Mouse (Mus musculus) large intestine, adult 2 months (tissue): ENCODE results near the gene Slc29a4. TPM values are rescaled to one million over a fixed set of nuclear protein-coding genes. Genes with fewer than 3 reads are reported as not detected.

Source experiments
- DNase-seq: peaks from one replicate; pipeline ENCODE4 v3.0.0-alpha.2; 2012; ENCODE audit warnings: low read depth, low spot score
- WGBS: fragments of 180-500 bp; shearing (Covaris S2); methylation state at CpG from one replicate; pipeline ENCODE4 v1.1.7; 2018; 5-methylcytosine and 5-hydroxymethylcytosine counted together
- polyA plus RNA-seq: library from polyadenylated mRNA; depleted of rRNA; stranded (reverse); fragments of >200 nt; gene quantifications from 2 replicates; pipeline ENCODE4 v1.2.3, GENCODE M21; 2012; rRNA removed

Gene Slc29a4
- polyA plus RNA-seq, result 2.2 and 3.2 TPM in 2 replicates

DNA sequence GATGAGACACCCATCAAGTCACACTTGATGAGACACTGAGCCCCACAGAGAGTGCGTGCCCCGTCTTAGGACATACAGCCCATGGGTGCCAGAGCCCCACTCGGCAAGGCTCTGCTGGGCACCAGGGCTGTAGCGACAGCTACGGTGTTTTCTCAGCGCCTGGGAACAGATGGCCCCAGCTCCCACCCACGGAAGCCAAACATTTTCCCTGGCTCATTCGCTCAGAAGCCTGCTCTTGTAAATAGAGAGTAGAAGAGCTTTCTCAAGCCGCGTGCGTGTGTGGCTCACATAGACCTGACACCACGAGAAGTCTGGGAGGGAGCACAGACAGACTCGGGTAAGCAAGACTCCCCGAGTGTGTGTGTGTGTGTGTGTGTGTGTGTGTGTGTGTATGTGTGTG lies at the start of gene Slc29a4:
Slc29a4 (plus strand) TSS at position 265 of the 400 bp plus-strand sequence.
- 41% methylated on average over 14 of the region's 14 CpGs for WGBS
- DNase-seq, result no peak

DNA sequence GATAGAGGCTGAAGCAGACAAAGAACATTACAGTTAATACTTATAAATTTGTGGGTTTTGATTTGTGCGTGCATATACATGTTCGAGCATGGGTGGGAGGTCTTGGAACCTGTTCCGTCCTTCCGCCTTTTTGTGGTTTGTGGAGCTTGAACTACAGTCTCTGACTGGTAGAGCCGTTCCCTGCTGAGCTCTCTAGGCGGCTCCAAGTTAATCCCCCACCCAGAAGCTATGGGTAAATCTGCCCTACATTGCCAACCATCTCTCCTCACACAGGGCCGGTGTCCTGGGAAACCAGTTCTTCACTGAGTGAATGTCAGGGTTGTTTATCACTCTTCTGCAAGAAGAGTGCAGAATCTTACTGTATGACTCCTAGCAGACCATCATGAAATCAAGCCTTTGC lies 44.1 kb upstream of the Slc29a4 start:
- 89% methylated on average over 7 of the region's 7 CpGs for whole genome bisulfite sequencing
- no peak for DNase-seq

DNA sequence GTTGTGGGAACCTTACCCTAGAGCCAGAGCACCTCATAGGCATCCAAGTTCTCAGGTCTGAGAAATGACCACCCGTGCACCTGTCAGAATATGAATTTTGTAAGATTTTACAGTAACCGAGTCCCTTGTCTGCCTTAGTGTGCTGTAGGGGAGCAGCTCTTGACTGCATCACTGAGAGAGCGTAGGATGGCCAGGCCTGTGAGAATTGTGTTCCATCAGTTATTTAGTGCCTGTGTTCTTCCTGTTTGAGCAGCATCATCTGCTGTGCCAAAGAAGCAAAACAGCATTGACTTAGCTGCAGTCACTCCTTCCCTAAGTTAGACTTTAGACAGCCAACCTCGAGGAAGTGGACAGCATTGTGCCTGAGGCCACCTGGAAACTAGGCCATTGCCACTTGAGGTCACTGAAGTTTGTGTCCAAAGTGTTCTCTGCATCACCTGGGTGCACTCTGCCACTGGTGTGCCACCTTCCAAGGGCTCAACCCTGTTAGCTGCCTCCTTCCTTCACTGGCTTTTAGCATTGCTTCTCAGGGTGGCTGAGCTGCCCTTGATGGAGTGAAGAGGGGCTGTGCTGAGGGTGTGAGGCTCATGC lies 42.8 kb upstream of the Slc29a4 start:
- WGBS, result 75% methylated on average over 4 of the region's 4 CpGs
- no peak for DNase-seq

DNA sequence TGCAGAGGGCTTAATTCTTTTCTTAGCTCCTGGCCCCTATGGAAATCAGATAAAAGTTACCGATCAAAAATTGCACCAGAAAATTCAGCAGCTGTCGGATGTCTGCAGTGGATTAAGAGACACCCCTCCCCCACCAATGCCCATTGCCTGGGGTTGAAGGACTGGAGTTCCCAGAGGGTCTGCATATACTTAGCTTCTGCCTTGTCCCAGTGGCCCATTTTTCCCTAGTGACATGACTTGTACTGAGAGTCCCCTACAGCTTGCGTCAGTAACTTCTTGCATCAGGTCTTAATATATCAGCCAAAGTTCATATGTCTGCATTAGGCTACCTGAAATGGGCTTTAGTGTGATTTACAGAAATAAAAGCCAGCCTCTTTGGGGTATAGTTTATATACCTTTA lies 41.9 kb upstream of the Slc29a4 start:
- no peak for DNase-seq
- WGBS, result 66% methylated on average over 3 of the region's 3 CpGs

DNA sequence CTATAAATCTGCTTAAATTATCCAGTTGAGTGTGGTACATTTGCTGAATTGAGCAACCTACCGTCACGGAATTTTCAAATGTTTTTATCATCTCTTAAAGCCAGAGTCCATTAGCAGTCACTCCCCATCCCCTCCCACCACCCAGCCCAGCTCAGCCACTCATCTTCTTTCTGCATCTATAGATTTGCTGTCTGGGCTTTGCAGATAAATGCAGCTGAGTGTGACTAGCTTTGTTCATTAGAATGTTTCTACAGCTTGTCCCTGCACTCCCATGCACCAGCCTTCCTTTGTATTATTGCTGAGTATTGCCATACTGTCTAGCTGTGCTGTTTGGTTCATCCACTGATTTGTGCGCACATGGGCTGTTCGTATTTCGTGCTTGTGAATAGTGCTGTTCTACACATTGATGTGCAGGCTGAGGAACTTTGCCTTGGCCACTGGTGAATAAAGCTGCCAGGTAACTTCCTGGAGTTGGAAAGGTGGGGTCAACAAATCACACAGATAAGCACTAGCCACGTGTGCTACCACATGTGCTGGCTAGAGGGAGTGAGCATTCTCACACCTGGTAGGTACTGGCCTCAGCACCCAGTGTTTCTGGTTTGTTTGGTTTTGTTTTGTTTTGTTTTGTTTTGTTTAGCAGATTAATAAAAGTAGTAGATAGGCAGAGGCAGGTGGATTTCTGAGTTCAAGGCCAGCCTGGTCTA lies 41.4 kb upstream of the Slc29a4 start:
- peak; percentile 42 for DNase-seq
- WGBS, result 37% methylated on average over 6 of the region's 6 CpGs

DNA sequence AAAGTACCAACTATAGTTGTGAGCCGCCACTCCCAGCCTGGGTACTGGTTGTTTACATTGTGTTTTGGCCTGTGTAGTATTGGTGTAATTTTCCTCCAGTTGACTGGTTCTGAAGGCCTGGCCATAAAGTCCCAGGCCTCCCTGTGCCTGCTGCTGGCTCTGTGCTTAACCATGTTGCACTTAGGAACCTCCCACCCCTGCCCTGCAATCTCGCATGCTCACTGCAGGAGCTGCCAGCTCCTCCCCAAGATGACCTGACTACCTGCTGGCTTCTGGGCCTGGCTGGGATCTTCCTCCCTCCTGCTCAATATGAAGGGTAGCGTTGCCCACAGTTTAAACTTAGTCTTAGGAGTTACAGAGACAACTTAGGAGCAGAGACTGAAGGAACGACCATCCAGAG lies 40.0 kb upstream of the Slc29a4 start:
- no peak for DNase-seq
- WGBS, result 56% methylated on average over 4 of the region's 4 CpGs

DNA sequence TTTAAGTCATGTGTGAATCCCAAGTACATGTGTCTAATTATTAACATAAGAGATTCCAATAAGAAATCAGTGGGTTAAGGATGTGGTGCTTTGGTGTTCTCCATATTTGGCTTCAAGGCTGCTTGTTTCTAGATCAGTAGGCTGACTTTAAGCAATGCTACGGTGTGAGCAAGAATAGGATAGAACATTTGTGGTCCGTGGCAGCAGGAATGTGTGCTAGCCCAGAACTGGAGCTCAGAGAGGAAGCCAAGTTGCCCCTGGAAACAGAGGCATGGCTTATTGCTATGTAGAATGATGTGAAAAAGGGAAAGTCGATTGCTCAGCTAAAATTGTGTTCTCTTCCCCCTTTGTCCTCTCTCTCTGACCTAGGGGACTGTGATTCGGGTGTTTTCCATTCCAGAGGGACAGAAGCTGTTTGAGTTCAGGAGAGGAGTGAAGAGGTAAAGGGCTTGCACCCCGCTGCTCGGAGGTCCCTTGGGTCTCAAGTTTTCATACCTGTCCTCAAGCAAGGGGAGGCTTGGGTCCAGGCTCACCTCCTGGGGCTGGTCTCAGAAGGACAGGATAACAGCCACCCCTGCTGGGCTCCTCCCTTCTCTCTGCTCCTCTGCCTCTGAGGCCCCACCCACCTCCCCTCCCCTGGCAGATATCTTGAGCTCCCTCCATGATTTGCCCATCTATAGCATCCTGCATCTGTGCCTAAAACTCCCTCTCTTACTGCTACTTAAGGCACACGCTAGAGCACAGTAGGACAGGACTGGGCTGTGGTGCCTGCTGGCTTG lies 31.5 kb upstream of the Slc29a4 start:
- WGBS, result 88% methylated on average over 7 of the region's 7 CpGs
- DNase-seq, result no peak

DNA sequence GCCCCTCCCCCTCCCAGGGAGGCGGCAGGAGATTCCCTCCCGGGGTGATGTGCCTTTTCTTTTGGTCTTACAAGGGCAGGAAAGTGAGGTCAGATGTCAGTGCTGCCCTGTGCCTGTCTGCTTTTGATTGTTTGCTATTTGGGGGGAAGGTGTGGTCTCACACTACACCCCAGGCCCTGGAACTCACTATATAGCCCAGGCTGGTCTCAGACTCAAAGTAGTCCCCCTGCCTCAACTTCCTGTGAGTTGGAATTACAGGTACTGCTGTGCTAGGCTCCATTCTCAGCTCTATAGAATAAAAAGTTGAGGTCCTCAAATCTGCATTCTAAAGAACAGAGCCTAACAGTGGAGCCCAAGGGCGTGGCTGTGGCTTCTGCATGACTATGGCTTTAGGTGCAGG lies 24.4 kb upstream of the Slc29a4 start:
- 54% methylated on average over 3 of the region's 3 CpGs for WGBS

DNA sequence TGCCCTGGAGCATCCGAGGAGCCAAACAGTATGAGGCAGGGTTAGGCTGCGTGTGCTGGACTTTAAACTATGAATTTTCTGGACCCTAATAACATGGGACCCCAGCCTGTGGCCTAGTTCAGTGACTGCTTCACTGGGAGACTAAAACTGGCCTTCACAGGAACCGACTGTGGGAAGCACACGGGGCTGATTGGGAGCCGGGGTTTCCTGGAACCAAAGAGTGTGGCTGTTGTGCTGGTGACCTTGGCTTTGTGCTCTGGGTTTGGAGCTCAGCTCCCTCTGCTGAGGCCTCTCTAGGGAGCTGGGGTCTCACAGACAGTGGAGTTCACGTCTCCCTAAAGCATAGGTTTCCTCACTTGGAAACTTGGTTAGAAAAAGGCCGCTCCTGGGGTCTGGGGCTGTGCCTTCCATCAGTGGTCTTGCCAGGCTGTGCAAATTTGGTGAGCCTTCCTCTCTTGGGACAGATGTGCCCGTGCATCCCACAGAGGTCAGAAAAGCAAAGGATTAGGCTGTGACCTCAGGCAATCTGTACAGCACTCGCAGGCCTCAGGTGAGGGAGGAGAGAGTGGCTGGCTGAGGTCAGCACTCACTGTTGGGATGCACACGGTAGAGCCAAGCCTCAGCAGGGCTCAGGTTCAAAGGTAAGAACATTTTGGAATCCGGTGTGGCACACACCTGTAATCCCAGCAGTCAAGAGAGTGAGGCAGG lies 23.6 kb upstream of the Slc29a4 start:
- WGBS, result 83% methylated on average over 11 of the region's 11 CpGs
- no peak for DNase-seq

More for the DNA sequence above, 24.4 kb upstream of the Slc29a4 start:
- DNase-seq, result no peak

DNA sequence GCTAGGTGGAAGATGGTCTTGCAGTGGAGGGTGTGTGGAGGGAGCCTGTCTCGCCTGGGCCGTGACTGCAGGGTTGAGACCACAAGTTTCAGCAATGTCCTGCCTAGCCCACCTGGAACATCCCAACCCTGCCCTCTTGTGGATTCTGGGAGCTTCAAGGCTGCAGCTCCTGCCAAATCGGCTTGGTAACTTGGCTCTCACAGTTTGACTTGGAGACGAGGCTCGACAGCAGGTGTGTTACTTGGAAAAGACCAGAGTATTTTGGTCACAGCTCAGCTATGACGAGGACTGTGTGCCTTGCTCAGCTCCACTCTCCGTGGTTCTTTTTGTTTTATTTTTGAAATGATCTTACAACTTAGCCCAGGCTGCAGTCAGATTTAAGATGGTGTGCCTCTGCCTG lies 22.6 kb upstream of the Slc29a4 start:
- DNase-seq, result no peak
- 75% methylated on average over 7 of the region's 7 CpGs for WGBS

DNA sequence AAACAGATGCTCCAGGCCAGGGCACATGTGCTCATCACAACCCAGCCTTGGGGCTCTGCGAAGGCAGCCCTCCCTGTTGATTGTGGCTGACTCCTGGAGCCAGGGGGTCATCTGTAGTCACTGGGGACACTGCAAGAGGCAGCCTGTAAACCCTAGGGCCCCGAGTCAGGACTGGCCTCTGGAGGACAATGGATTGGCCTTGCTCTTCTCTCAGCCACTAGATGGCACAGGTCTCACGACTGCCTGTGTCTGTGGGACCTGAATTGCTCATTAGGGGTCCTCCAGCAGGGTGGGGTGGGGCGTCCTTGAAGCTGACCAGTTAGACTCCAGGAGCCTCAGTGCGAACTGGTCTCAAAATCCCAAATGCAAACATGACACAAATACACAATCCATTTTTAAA lies 19.2 kb upstream of the Slc29a4 start:
- no peak for DNase-seq
- WGBS, result 19% methylated on average over 5 of the region's 5 CpGs

DNA sequence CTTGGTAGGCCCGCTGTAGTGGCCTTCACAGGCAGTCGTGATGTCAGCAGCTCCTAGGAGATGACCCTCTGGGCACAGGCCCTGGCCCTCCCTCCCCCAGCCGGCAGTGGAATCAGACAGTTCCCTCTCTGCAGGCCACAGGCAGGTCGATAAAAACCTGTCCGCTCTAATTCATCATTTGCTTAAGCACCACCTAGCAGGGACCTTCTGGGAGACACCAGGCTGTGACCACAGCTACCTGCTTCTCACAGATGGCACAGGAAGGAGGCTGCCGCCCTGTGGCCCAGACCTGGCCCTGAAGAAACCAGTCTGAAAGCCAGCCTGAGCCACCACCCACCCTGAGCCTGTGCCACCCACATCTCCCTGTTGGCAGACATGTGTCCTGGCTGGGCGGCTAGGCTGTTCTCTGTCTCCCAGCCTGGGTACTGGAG lies 14.2 kb upstream of the Slc29a4 start:
- 52% methylated on average over 7 of the region's 7 CpGs for WGBS
- DNase-seq, result no peak

DNA sequence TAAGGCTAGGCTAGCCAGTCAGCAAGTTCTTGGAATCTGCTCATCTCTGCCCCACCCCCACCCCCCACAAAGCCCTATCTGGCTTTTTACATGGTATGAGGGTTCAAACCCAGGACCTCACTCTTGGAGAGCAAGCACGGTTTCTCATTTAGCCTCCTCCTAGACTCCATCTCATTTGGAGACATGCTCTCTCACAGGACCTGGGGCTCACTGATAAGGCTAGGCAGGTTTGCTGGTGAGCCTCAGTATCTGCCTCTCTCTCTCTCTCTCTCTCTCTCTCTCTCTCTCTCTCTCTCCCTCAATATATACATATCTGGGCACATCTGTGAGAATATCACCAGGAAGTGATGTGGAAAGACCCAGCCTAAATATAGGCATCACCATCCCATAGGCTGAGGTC lies 13.2 kb upstream of the Slc29a4 start:
- WGBS, result 89% methylated on average over 1 of the region's 1 CpGs
- no peak for DNase-seq

DNA sequence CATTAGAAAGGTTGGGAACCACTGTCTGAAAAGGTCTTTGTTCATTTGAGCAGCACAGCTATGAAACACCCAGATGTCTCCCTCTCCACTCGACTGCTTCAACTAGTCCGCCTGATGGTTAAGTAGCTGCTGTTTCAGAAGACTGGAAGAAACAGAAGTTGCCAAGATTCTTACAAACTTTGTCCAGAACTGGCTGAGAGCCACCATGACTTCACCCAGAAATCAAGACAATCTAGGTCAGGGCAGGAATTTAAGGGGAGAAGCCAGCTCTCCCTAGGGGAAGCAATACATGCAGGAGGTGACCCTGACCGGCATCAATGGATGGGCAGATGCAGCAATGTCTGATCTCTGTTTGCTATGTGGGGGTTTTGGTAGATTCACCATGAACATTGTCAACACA lies 10.4 kb upstream of the Slc29a4 start:
- DNase-seq, result no peak
- 69% methylated on average over 3 of the region's 3 CpGs for WGBS

DNA sequence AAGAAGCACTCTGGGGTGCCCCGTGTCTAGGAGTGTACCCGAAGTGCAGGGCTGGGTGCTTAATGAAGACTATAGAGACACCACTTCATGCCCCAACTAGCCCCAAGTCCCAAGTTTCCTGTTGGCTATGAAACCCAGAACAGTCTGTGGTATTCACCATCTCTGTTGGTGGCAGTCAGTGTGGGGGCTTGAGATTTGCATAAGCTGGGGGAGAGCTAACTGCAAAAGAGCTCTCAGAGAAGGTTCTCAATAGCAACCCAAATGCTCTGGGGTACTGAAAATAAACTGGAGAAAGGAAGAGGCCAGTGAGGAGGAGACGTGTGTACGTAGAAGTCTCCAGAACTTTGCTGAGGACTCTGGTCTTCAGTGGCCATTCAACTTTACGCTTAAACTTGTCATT lies 9.8 kb upstream of the Slc29a4 start:
- DNase-seq, result no peak
- 86% methylated on average over 5 of the region's 5 CpGs for WGBS

DNA sequence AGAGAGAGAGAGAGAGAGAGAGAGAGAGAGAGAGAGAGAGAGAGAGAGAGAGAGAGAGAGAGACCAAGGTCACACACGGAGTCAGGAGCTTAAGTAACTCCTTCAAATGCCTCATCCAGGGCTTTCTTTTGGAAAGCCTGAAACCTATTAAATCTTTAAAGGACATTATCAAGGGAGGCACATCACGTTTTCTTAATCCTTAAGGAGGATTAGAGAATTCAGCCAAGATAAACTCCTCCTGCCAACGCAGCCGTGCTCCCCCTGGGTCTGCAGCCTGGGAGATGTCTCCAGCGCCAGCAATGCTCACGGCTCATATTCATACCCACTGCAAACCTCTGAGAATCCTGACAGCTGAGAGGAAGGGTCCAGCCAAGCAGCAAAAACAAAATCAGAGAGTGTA lies 3.4 kb upstream of the Slc29a4 start:
- no peak for DNase-seq
- WGBS, result 36% methylated on average over 6 of the region's 6 CpGs

DNA sequence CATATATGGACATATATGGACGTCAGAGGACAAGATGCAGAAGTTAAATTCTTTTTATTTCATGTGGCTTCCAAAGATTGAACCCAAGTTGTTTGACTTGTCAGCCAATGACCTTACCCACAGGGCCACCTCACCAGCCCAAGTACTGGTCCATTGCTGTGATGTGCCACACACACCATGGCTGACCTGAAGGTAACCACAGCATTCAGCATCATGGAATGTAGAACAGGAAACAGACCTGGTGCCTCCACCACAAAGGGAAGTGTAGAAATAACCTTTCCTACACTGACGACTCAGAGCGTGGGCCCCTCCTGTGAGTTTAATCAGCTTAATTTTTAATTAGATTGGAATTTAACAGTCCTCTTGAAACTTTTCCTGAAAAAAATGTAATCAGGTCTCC lies 2.0 kb upstream of the Slc29a4 start:
- no peak for DNase-seq
- WGBS, result 64% methylated on average over 3 of the region's 3 CpGs

DNA sequence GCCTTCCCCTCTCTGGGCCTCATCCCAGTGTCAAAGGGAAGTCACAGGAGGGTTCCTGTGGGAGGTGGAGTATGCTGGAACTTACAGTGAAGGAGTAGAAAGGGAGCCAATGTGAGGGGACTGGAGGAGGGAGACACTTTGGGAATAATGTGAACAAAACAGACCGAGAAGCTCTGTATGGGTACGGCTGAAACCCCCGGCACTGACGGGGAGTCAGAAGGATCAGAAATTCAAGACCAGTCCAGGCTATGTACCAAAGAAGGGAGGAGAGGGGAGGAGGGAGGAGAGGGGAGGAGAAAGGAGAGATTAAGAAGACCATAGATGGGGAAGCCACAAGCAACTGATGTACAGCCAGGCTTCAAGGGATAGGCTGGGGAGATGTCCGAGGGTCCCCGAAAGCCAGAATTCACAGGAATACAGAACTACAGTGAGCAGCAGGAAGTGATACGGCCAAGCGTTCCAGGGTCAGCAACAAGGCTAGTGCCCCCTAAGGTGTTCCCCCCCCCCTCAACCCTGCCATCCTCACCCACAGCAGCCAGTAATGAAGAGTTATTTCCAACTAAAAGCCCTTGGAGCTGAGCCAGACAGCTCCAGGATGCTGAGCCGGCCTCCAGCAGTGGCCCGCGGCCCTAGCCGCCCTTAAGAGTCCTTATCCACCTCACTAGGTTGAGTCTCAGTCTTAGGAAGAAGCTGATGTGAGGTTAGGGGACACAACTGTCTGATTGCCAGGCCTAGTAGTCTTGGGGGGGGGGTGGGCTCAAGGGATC lies 842 bp downstream of the Slc29a4 start:
- 70% methylated on average over 12 of the region's 12 CpGs for WGBS
- no peak for DNase-seq

DNA sequence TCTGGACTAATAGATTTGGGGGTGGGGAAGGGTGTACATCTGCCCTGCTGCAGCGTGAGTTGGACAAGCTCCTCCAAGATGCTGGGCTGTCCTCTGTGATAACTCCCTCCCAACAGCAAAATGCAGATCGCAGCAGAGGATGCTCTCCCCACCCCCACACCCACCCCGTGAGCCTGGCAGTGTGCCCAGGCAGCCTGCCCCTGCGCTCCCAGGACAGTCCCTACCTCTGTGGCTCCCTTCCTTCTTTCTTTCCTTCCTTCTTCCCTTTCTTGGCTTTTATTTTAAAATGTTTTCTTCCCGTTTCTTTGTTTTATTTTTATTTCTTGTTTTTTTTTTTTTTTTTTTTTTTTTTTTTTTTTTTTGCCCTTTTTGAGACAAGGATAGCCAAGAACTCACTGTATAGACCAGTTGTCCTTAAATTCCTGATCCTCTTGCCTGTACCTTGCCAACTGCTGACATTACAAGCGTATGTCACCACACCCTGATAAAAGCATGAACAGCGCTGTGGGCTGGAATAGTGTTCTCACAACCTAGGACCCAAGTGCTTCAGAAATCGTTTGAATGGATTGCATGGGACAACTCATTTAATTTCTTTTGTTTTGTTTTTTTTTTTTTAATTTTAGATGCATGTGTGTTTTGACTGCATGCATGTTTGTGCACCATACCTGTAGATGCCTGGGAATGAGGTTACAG lies 1.6 kb downstream of the Slc29a4 start:
- DNase-seq, result no peak
- 57% methylated on average over 8 of the region's 8 CpGs for WGBS
